Mouse (Mus musculus) thymus, postnatal 14 days (tissue): Measurements from ENCODE around the gene Asic3.

Source experiments
- DNase-seq: peaks from one replicate; pipeline ENCODE4 v3.0.0; 2021

The Asic3 gene

DNA sequence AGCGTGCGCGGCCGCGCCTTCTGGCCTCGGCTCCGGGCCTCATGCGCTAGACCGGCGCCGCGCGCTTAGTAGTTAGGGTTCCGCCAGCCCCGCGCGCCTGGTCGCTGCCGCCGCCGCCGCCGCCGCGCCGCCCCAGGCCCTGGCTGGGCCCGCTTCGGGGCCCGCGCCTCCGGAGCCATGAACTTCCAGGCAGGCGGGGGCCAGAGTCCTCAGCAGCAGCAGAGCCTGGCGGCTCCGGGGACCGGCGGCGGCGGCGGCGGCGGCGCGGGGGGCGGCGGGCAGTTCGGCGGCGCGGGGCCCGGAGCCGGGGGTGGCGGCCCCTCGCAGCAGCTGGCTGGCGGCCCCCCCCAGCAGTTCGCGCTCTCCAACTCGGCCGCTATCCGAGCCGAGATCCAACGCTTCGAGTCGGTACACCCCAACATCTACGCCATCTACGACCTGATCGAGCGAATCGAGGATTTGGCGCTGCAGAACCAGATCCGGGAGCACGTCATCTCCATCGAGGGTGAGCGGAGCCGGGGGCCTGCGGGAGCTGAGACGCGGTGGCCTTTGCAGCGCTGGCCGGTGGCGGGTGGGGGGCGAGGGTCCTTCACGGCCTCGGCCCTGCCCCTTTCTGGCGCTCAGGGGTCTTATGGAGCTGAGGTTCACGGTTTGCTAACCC, 39.0 kb downstream of the Asic3 start, which contains the start of gene Agap3:
Gene Agap3 (plus strand): TSS at position 148 of the 661 bp plus-strand sequence.
- peak; percentile 64 for DNase-seq

DNA sequence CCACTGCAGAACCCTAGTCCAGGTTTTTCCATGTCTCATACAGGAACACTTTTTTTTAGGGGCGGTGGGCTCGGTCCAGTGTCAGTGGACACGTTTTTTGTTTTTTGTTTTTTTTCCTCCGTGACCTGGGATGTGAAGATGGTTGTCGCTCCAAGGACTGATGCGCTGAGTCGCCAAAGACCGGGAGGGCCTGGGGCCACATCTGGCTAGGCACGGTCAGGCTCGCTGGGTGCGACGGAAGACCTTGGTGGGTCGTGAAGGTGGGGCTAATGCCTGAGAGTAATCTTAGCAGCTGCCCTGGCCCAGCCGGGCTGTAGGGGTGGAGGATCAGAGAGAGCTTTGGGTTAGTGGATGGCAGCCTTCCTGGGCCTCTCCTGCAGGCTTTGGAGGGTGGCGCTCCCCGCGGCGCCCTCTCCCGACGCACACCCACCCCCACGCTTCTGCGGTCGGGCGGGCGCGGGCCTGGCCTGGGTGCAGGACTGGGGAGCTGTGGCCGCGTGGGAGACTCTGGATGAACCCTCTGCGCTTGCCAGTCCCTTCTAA, 39.6 kb downstream of the Asic3 start:
- DNase-seq, result peak; percentile 45

DNA sequence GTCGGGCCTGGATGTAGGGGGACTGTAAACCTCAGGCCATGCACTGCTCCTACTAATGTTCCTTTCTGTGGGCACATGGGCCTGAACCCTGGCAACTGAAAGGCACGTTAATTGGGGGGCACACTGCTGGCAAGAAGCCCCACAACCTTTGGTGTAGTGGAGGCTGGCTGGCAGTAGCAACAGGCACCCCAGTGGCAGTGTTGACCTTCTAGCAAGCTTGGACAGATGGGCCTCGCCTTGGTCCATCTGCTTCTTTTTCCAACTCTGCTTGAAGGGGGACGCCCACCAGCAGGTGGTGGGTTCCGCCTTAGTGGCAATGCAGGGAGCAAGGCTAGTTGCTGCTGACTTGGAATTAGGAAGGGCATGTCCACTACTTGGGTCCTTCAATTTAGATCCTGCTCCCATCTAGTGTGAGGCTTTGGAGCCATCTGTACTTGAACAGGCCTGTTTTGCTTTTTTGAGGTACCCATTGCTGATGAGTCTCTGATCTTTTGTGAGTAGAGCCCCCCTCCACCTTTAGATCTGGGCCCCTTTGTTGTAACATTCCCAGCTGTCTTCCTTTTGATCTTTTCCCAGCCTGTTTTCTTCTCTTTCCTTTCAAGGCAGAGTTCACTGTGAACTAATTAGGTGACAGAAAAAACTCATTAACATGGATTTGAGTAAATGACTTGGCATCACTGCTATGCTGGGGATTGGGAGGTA, 40.2 kb downstream of the Asic3 start:
- DNase-seq, result no peak

DNA sequence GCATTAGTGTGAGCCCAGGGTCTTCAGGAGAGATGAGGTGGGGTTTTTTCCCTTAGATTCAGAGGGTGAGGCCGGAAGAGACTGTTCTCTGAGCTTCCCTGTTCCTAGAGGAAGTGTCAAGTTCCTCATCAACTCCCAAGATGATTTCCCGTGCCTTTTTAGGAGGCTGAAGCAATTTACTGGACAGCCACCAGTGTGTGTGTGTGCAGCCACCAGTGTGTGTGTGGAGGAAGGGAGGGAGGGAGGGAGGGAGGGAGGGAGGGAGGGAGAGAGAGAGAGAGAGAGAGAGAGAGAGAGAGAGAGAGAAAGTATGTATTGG, 40.8 kb downstream of the Asic3 start:
- no peak for DNase-seq

DNA sequence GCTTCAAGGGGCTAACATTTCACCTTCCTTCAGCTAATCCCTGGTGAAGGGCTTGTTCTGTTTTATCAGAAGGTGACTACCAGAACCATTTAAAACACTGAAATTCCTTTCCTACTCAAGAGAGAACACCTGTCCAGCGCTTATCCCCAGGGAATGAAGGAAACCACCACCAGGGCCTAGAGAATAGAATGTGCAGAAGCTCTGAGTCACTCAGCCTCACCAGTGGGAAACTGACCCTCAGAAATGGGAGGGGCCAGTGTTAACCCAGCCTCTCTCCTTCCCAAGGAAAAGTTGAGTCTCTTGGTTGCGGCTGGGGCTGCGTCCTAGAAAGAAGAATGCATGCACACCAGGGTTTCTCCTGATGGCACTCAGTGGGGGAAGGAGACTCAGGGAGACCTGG, 41.9 kb downstream of the Asic3 start:
- no peak for DNase-seq

DNA sequence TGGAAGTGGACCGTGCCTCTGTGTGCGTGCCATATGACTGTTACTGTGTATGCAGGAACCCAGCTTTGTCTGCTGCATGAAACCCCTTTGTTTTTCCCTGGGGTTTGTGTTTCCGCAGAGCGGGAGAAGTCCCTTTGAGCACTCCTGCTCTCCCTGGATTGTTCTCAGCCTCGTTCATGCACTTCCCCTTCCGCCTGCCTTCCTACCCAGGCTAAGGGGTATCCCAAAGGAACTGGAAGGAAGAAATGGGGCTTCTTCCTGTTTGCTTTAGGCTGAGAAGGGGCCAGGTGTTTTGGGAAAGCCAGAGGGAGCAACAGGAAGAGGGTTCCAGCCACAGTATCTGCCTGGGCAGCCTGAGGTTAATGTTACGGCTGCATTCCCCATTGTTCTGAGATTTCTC, 42.4 kb downstream of the Asic3 start:
- DNase-seq, result no peak

DNA sequence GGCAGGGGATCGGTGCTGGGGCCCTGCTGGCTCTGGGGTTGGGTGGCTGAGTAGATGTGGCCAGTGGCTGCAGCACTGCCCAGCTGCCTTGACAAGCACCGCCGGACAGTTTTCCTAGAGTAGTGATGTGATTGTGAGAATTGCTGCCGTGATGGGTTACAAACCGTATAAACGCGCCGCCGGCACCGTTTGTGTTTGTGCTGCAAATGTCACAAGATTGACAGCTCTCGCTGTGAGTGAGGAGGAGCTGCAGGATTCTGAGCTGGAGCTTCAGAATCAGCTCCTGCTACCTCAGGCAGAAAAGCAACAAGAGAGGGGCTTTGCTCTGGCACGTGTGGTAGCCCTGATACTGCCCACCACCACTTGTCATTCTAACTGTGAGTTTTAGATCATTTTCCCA, 53.6 kb downstream of the Asic3 start:
- DNase-seq, result no peak
